Mouse (Mus musculus) G1E (cell line): ENCODE measurements around the gene Myo16. TPM values are rescaled to one million over a fixed set of nuclear protein-coding genes. Genes with fewer than 3 reads are reported as not detected.

ENCODE experiments used
- ATAC-seq: 2 replicates; pipeline ENCODE4 v1.8.0; 2016; ENCODE audit warnings: mild to moderate bottlenecking; ENCODE audit not compliant: insufficient number of reproducible peaks, poor library complexity, low FRiP score, severe bottlenecking; ENCODE audit errors: extremely low read depth
- DNase-seq: peaks from one replicate; pipeline ENCODE4 v3.0.0; 2012; ENCODE audit warnings: low spot score
- H3K27me3 ChIP-seq: 2 replicates; pipeline ENCODE4 v1.6.1; 2012; ENCODE audit warnings: mild to moderate bottlenecking, low read length, inconsistent platforms; ENCODE audit not compliant: insufficient read depth
- H3K36me3 ChIP-seq: replicated peaks from 2 replicates; pipeline ENCODE3; 2012; ENCODE audit warnings: mild to moderate bottlenecking, inconsistent platforms
- H3K4me1 ChIP-seq: 2 replicates; pipeline ENCODE4 v1.6.1; 2012; ENCODE audit warnings: low read depth, low read length, inconsistent platforms, mixed read lengths; ENCODE audit not compliant: insufficient read depth
- H3K4me3 ChIP-seq: 2 replicates; pipeline ENCODE4 v1.5.1; 2012; ENCODE audit warnings: low read depth, mild to moderate bottlenecking, inconsistent platforms, low read length, moderate library complexity, mixed read lengths
- H3K9me3 ChIP-seq: replicated peaks from 2 replicates; pipeline ENCODE4 v1.6.1; 2012; ENCODE audit warnings: inconsistent platforms
- CTCF ChIP-seq: IDR thresholded peaks from 2 replicates; pipeline ENCODE4 v1.5.1; 2012; ENCODE audit warnings: low read depth, low read length, inconsistent platforms, mixed read lengths
- GATA1 ChIP-seq: IDR thresholded peaks from 2 replicates; pipeline ENCODE4 v1.6.1; 2012; ENCODE audit warnings: borderline replicate concordance, low read length, inconsistent platforms, mixed read lengths
- GATA2 ChIP-seq: IDR thresholded peaks from 2 replicates; pipeline ENCODE4 v1.6.1; 2012; ENCODE audit warnings: low read depth, low read length, inconsistent platforms, borderline replicate concordance
- POLR2AphosphoS5 ChIP-seq: IDR thresholded peaks from 2 replicates; pipeline ENCODE4 v1.6.1; 2012; ENCODE audit warnings: low read depth, low read length, inconsistent platforms; ENCODE audit not compliant: insufficient replicate concordance
- TAL1 ChIP-seq: conservative IDR thresholded peaks from 2 replicates; pipeline ENCODE4 v1.6.1; 2012; ENCODE audit warnings: low read depth, low read length, inconsistent platforms, mixed read lengths
- polyA plus RNA-seq: library from polyadenylated mRNA; stranded (reverse); fragments of >175 nt; gene quantifications from 2 replicates; pipeline ENCODE4 v1.2.3, GENCODE M21; 2012
- total RNA-seq, 2 experiments: library from RNA; stranded (forward) in 1 of 2; stranded (reverse) in 1 of 2; fragments of 200-1000 nt in 1 of 2; fragments of >200 nt in 1 of 2; fragmentation: Nextera tagmentation in 1 of 2; gene quantifications; 2 replicates each; pipeline ENCODE4 v1.2.3; 2014 to 2017

Myo16 gene
- total and polyA plus RNA-seq, 3 experiments = 0.27 to 0.90 (median 0.38) TPM

GRCm38 (mm10) chr8:10490874-10491273 is 337.2 kb downstream of the Myo16 start:
- Histone ChIP-seq H3K9me3 (no peaks in the 10 kb centered on the region), H3K36me3 (no peaks in the 10 kb centered on the region), H3K27me3 (peaks cover 2% of the 10 kb centered on the region; the same call in 1 of the 2 replicates), H3K4me3 (no peak overlapping the region), H3K4me1 (no peaks in the 10 kb centered on the region)
- DNase-seq (no peak), ATAC-seq (no peak)
- TF ChIP-seq GATA2 (no peak), CTCF (no peak), TAL1 (no peak), POLR2AphosphoS5 (no peak), GATA1 (no peak)

- no peak for ATAC-seq
- H3K27me3 ChIP-seq = peaks cover 4% of the 10 kb centered on the region; the same call in 1 of the 2 replicates
- H3K4me3 ChIP-seq = no peak overlapping the region
- TF ChIP-seq GATA2 = no peak
- no peak for TF ChIP-seq GATA1
- TF ChIP-seq CTCF = no peak
- no peak for TF ChIP-seq TAL1
- TF ChIP-seq POLR2AphosphoS5 = no peak
- no peak for DNase-seq
- no peaks in the 10 kb centered on the region for H3K9me3 ChIP-seq
- H3K36me3 ChIP-seq = no peaks in the 10 kb centered on the region
- H3K4me1 ChIP-seq = no peaks in the 10 kb centered on the region
Measured at GRCm38 (mm10) chr8:10499846-10500245, 346.1 kb downstream of the Myo16 start.

DNA sequence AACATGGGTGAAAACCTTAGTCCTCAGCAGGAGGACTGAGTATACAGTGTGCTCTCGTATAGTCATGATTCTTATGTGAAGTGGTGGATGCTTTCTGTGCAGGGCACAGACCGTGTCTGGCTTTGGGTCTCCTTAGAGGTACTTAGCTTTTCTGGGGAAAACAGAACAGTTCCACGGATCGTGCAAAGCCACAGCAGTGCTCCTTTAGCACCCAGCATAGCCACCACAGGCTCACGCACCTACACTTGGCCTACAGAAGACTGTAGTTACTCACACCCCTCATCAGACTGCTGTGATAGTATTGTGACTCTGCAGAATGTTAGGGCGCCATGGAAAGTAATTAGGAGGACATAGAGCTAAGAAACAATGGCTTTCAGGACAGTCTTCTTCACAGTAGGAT is 346.8 kb downstream of the Myo16 start:
- H3K36me3 ChIP-seq = no peaks in the 10 kb centered on the region
- TF ChIP-seq GATA1 (no peak), GATA2 (no peak), POLR2AphosphoS5 (no peak), CTCF (no peak), TAL1 (no peak)
- peaks cover 4% of the 10 kb centered on the region; the same call in 1 of the 2 replicates for H3K27me3 ChIP-seq
- no peak overlapping the region for H3K4me3 ChIP-seq
- no peaks in the 10 kb centered on the region for H3K9me3 ChIP-seq
- ATAC-seq = no peak
- H3K4me1 ChIP-seq = no peaks in the 10 kb centered on the region
- DNase-seq = no peak

GRCm38 (mm10) chr8:10501750-10502149 is 348.0 kb downstream of the Myo16 start:
- peaks cover 4% of the 10 kb centered on the region; the same call in 1 of the 2 replicates for H3K27me3 ChIP-seq
- no peaks in the 10 kb centered on the region for H3K9me3 ChIP-seq
- no peak overlapping the region for H3K4me3 ChIP-seq
- no peaks in the 10 kb centered on the region for H3K36me3 ChIP-seq
- ATAC-seq (no peak), DNase-seq (no peak)
- H3K4me1 ChIP-seq = no peaks in the 10 kb centered on the region
- TF ChIP-seq GATA2 (no peak), POLR2AphosphoS5 (no peak), CTCF (no peak), GATA1 (no peak), TAL1 (no peak)

- DNase-seq (no peak), ATAC-seq (no peak)
- H3K27me3 ChIP-seq = peaks cover 3% of the 10 kb centered on the region; the same call in 1 of the 2 replicates
- TF ChIP-seq TAL1 = no peak
- TF ChIP-seq CTCF = no peak
- no peak for TF ChIP-seq GATA1
- TF ChIP-seq POLR2AphosphoS5 = no peak
- TF ChIP-seq GATA2 = no peak
- no peaks in the 10 kb centered on the region for H3K36me3 ChIP-seq
- no peak overlapping the region for H3K4me3 ChIP-seq
- H3K9me3 ChIP-seq = no peaks in the 10 kb centered on the region
- H3K4me1 ChIP-seq = no peaks in the 10 kb centered on the region
Measured at GRCm38 (mm10) chr8:10512105-10512504, 358.4 kb downstream of the Myo16 start.

- ATAC-seq (no peak), DNase-seq (no peak)
- no peaks in the 10 kb centered on the region for H3K9me3 ChIP-seq
- H3K27me3 ChIP-seq = peaks cover 6% of the 10 kb centered on the region; the same call in 1 of the 2 replicates
- TF ChIP-seq POLR2AphosphoS5 (no peak), GATA2 (no peak), GATA1 (no peak), CTCF (no peak), TAL1 (no peak)
- H3K4me1 ChIP-seq = no peaks in the 10 kb centered on the region
- no peaks in the 10 kb centered on the region for H3K36me3 ChIP-seq
- H3K4me3 ChIP-seq = no peak overlapping the region
Measured at GRCm38 (mm10) chr8:10517381-10517780, 363.7 kb downstream of the Myo16 start.
